Mouse (Mus musculus) hindbrain, embryonic 14.5 days (tissue): ENCODE results near the gene Cntnap2. TPM values are rescaled to one million over a fixed set of nuclear protein-coding genes. Genes with fewer than 3 reads are reported as not detected.

Source experiments
- ATAC-seq: fragments of 200-750 bp; cut with Nextera tagmentation; 2 replicates; pipeline ENCODE4 v1.8.0; 2017; ENCODE audit warnings: moderate number of reproducible peaks, mild to moderate bottlenecking, moderate TSS enrichment, moderate library complexity; ENCODE audit not compliant: low FRiP score
- DNase-seq: peaks from one replicate; pipeline ENCODE4 v3.0.0-alpha.2; 2015; ENCODE audit warnings: low spot score
- H3K27ac ChIP-seq: fragments of 300-500 bp; sonication (generic); 2 replicates; pipeline ENCODE4 v1.5.1; 2014; ENCODE audit warnings: mild to moderate bottlenecking, moderate library complexity
- H3K27me3 ChIP-seq: fragments of 300-500 bp; sonication (generic); 2 replicates; pipeline ENCODE4 v1.6.1; 2014; ENCODE audit warnings: mild to moderate bottlenecking, low read length, mixed read lengths; ENCODE audit not compliant: control insufficient read depth, insufficient read depth
- H3K36me3 ChIP-seq: fragments of 300-500 bp; sonication (generic); replicated peaks from 2 replicates; pipeline ENCODE4 v1.6.1; 2014; ENCODE audit not compliant: control insufficient read depth, insufficient read depth
- H3K4me1 ChIP-seq: fragments of 300-500 bp; sonication (generic); replicated peaks from 2 replicates; pipeline ENCODE4 v1.6.1; 2014; ENCODE audit warnings: antibody characterized with exemption, low read length, mixed read lengths; ENCODE audit not compliant: control insufficient read depth, insufficient read depth
- H3K4me2 ChIP-seq: fragments of 300-500 bp; sonication (generic); replicated peaks from 2 replicates; pipeline ENCODE4 v1.6.1; 2014; ENCODE audit warnings: mild to moderate bottlenecking, moderate library complexity
- H3K4me3 ChIP-seq: fragments of 300-500 bp; sonication (generic); replicated peaks from 2 replicates; pipeline ENCODE4 v1.5.1; 2014; ENCODE audit warnings: mild to moderate bottlenecking, low read length
- H3K9ac ChIP-seq: fragments of 300-500 bp; sonication (generic); 2 replicates; pipeline ENCODE4 v1.6.1; 2014
- H3K9me3 ChIP-seq: fragments of 300-500 bp; sonication (generic); 2 replicates; pipeline ENCODE4 v1.6.1; 2016; ENCODE audit warnings: low read length; ENCODE audit not compliant: control insufficient read depth
- WGBS: fragments of 180-500 bp; shearing (Covaris S2); extraction: QIAGEN DNeasy Blood & Tissue Kit; methylation state at CpG from one replicate; pipeline ENCODE4 v1.1.7; 2014; 5-methylcytosine and 5-hydroxymethylcytosine counted together
- polyA plus RNA-seq: library from polyadenylated mRNA; unstranded; fragments of >200 nt; fragmentation: Nextera tagmentation; extraction: Ambion mirVana; gene quantifications from 2 replicates; pipeline ENCODE4 v1.2.1, GENCODE M21; 2014

The Cntnap2 gene
- polyA plus RNA-seq, 1 experiment from 2014 or later, result 46.6 TPM

GRCm38 (mm10) chr6:47259626-47260114 is 2200.5 kb downstream of the Cntnap2 start:
- H3K27ac ChIP-seq, result peak overlapping the region; percentile 72
- DNase-seq, result no peak
- 8% methylated on average over 3 of the region's 3 CpGs for WGBS
- H3K9ac ChIP-seq, result no peak overlapping the region
- H3K27me3 ChIP-seq, result no peaks in the 10 kb centered on the region
- peak; percentile 77 for ATAC-seq
- no peaks in the 10 kb centered on the region for H3K9me3 ChIP-seq
- H3K4me1 ChIP-seq, result peaks cover 7% of the 10 kb centered on the region; the same call in 1 of the 2 replicates
- no peak overlapping the region for H3K4me3 ChIP-seq
- H3K4me2 ChIP-seq, result no peak overlapping the region
- no peaks in the 10 kb centered on the region for H3K36me3 ChIP-seq

GRCm38 (mm10) chr6:47267236-47267635 is 2208.1 kb downstream of the Cntnap2 start:
- Histone ChIP-seq H3K4me1 (no peaks in the 10 kb centered on the region), H3K4me2 (no peak overlapping the region), H3K27ac (no peak overlapping the region), H3K9me3 (no peaks in the 10 kb centered on the region), H3K36me3 (no peaks in the 10 kb centered on the region; the same call in 1 of the 2 replicates), H3K9ac (no peak overlapping the region), H3K4me3 (no peak overlapping the region), H3K27me3 (no peaks in the 10 kb centered on the region)
- ATAC-seq (peak; percentile 21; the same call in 1 of the 2 replicates), DNase-seq (no peak)
- WGBS, result 35% methylated on average over 3 of the region's 3 CpGs

GRCm38 (mm10) chr6:47269455-47269854 is 2210.3 kb downstream of the Cntnap2 start:
- Histone ChIP-seq H3K36me3 (no peaks in the 10 kb centered on the region; the same call in 1 of the 2 replicates), H3K4me2 (no peak overlapping the region), H3K27me3 (no peaks in the 10 kb centered on the region), H3K9ac (no peak overlapping the region), H3K9me3 (no peaks in the 10 kb centered on the region), H3K4me1 (0 out of 2 replicates have a peak, but pooled peaks cover 6% of the 10 kb centered on the region), H3K4me3 (no peak overlapping the region), H3K27ac (no peak overlapping the region)
- 89% methylated on average over 3 of the region's 3 CpGs for WGBS
- ATAC-seq (no peak), DNase-seq (no peak)

- H3K27ac ChIP-seq, result no peak overlapping the region
- H3K4me1 ChIP-seq, result 0 out of 2 replicates have a peak, but pooled peaks cover 6% of the 10 kb centered on the region
- 97% methylated on average over 3 of the region's 3 CpGs for whole genome bisulfite sequencing
- H3K4me3 ChIP-seq, result no peak overlapping the region
- no peaks in the 10 kb centered on the region for H3K9me3 ChIP-seq
- ATAC-seq (no peak), DNase-seq (no peak)
- H3K4me2 ChIP-seq, result no peak overlapping the region
- H3K27me3 ChIP-seq, result no peaks in the 10 kb centered on the region
- H3K36me3 ChIP-seq, result no peaks in the 10 kb centered on the region; the same call in 1 of the 2 replicates
- H3K9ac ChIP-seq, result no peak overlapping the region
Observed at GRCm38 (mm10) chr6:47271576-47271975, 2212.4 kb downstream of the Cntnap2 start.

GRCm38 (mm10) chr6:47272606-47273575 is 2213.7 kb downstream of the Cntnap2 start:
- H3K27me3 ChIP-seq, result no peaks in the 10 kb centered on the region
- H3K4me1 ChIP-seq, result 0 out of 2 replicates have a peak, but pooled peaks cover 6% of the 10 kb centered on the region
- H3K4me3 ChIP-seq, result no peak overlapping the region
- ATAC-seq, result peak; percentile 56
- no peak overlapping the region for H3K4me2 ChIP-seq
- H3K27ac ChIP-seq, result peak overlapping the region; percentile 40
- H3K9ac ChIP-seq, result no peak overlapping the region
- H3K36me3 ChIP-seq, result no peaks in the 10 kb centered on the region; the same call in 1 of the 2 replicates
- 22% methylated on average over 8 of the region's 8 CpGs for WGBS
- H3K9me3 ChIP-seq, result no peaks in the 10 kb centered on the region
- no peak for DNase-seq

- H3K4me2 ChIP-seq, result no peak overlapping the region
- H3K9ac ChIP-seq, result no peak overlapping the region
- no peak overlapping the region for H3K27ac ChIP-seq
- no peaks in the 10 kb centered on the region; the same call in 1 of the 2 replicates for H3K36me3 ChIP-seq
- ATAC-seq, result no peak
- H3K4me1 ChIP-seq, result peaks cover 22% of the 10 kb centered on the region
- H3K9me3 ChIP-seq, result no peaks in the 10 kb centered on the region
- no peak for DNase-seq
- H3K4me3 ChIP-seq, result no peak overlapping the region
- no peaks in the 10 kb centered on the region for H3K27me3 ChIP-seq
- WGBS, result 8% methylated on average over 2 of the region's 2 CpGs
Observed at GRCm38 (mm10) chr6:47275065-47275464, 2215.9 kb downstream of the Cntnap2 start.

- ATAC-seq (peak; percentile 79), DNase-seq (peak; percentile 52)
- no peaks in the 10 kb centered on the region for H3K9me3 ChIP-seq
- no peak overlapping the region for H3K4me2 ChIP-seq
- no peak overlapping the region for H3K4me3 ChIP-seq
- H3K27me3 ChIP-seq, result no peaks in the 10 kb centered on the region
- no peak overlapping the region for H3K9ac ChIP-seq
- peak overlapping the region; percentile 44; the same call in 1 of the 2 replicates for H3K27ac ChIP-seq
- H3K4me1 ChIP-seq, result peaks cover 16% of the 10 kb centered on the region
- WGBS, result 12% methylated on average over 1 of the region's 1 CpGs
- H3K36me3 ChIP-seq, result no peaks in the 10 kb centered on the region
Observed at GRCm38 (mm10) chr6:47279183-47279582, 2220.0 kb downstream of the Cntnap2 start.

- DNase-seq (no peak), ATAC-seq (no peak)
- Histone ChIP-seq H3K36me3 (no peaks in the 10 kb centered on the region), H3K27ac (no peak overlapping the region), H3K4me1 (peaks cover 22% of the 10 kb centered on the region), H3K9ac (no peak overlapping the region), H3K9me3 (no peaks in the 10 kb centered on the region), H3K27me3 (no peaks in the 10 kb centered on the region), H3K4me3 (no peak overlapping the region), H3K4me2 (no peak overlapping the region)
Observed at GRCm38 (mm10) chr6:47281584-47281983, 2222.4 kb downstream of the Cntnap2 start.

- WGBS, result 58% methylated on average over 2 of the region's 2 CpGs
- Histone ChIP-seq H3K4me2 (no peak overlapping the region), H3K27me3 (no peaks in the 10 kb centered on the region), H3K9ac (no peak overlapping the region), H3K9me3 (no peaks in the 10 kb centered on the region), H3K36me3 (no peaks in the 10 kb centered on the region), H3K4me1 (peaks cover 16% of the 10 kb centered on the region; the same call in 1 of the 2 replicates), H3K4me3 (no peak overlapping the region), H3K27ac (no peak overlapping the region)
- ATAC-seq (no peak), DNase-seq (no peak)
Observed at GRCm38 (mm10) chr6:47284794-47285193, 2225.6 kb downstream of the Cntnap2 start.
